Mouse (Mus musculus): Measurements from ENCODE around the gene Tmem91. TPM values are rescaled to one million over a fixed set of nuclear protein-coding genes. Genes with fewer than 3 reads are reported as not detected.

Gene Tmem91
- polyA plus RNA-seq (2014; fragmentation: Illumina TruSeq; extraction: RNeasy Lipid Tissue Mini Kit (QIAGEN cat#74804); ENCODE audit: low replicate concordance): not detected

GRCm38 (mm10) chr7:25674719-25675300 lies at the start of gene Tmem91:
Gene Tmem91 (minus strand): TSS chr7:25675166.

DNA sequence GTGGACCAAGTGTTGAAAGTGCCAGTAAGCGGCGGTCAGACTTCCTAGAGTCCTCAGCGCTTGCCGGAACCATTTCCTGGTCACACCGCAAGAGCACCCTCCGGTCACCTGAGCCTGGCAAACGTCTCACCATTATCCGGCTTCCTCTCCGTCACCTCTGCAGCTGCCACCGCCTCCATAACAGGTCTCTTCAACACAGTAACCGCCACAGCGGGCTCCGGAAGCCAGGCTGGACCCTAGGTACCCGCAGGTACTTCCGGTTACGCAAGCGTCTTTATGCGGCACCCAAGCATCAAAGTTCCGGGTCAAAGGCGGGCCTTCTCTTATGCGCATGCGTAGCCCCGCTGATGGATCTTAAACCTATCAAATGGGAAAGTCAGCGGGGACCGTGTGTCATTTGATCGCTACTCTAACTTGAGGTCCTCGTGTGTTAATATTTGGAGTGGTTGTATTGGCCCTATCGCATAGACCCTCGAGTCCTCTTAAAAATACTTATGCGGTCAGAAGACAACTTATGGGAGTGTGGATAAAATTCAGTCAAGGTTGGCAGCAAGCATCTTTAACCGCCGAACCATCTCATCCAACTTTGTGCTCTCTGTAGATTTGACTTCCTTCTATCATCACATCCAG lies 43.9 kb upstream of the Tmem91 start, which contains the start of gene Ccdc97:
Gene Ccdc97 (minus strand): TSS at position 301 of the 630 bp plus-strand sequence.

GRCm38 (mm10) chr7:25686680-25687531 lies 11.9 kb upstream of the Tmem91 start, which contains the start of gene Tgfb1:
Gene Tgfb1 (plus strand): TSS chr7:25687002.

GRCm38 (mm10) chr7:25680514-25681258 lies 5.7 kb upstream of the Tmem91 start, which contains the start of gene B9d2:
Gene B9d2 (plus strand): TSS chr7:25680780.

GRCm38 (mm10) chr7:25658657-25659472 lies 16.1 kb downstream of the Tmem91 start, which contains the start of the genes Bckdha and Exosc5:
Gene Bckdha (minus strand): TSS chr7:25658981.
Gene Exosc5 (plus strand): TSS chr7:25659164.

GRCm38 (mm10) chr7:25626509-25627430 lies 48.2 kb downstream of the Tmem91 start, which contains the start of gene B3gnt8:
Gene B3gnt8 (plus strand): TSS chr7:25626654.

Other genes starting within 250 kb of the Tmem91 start
- 423 TPM for gene Ceacam1, start 197.6 kb downstream of the Tmem91 start, polyA plus RNA-seq (2014; fragmentation: Illumina TruSeq; extraction: RNeasy Lipid Tissue Mini Kit (QIAGEN cat#74804); ENCODE audit: low replicate concordance)
- gene Ceacam2, start 135.3 kb downstream of the Tmem91 start, polyA plus RNA-seq (2014; fragmentation: Illumina TruSeq; extraction: RNeasy Lipid Tissue Mini Kit (QIAGEN cat#74804); ENCODE audit: low replicate concordance): 0.71 TPM
- gene Erich4, start 59.3 kb downstream of the Tmem91 start, polyA plus RNA-seq (2014; fragmentation: Illumina TruSeq; extraction: RNeasy Lipid Tissue Mini Kit (QIAGEN cat#74804); ENCODE audit: low replicate concordance): 3.4 TPM
- gene Dmac2, start 55.8 kb downstream of the Tmem91 start, polyA plus RNA-seq (2014; fragmentation: Illumina TruSeq; extraction: RNeasy Lipid Tissue Mini Kit (QIAGEN cat#74804); ENCODE audit: low replicate concordance): 32.4 TPM
- not detected for gene B3gnt8, start 48.5 kb downstream of the Tmem91 start, polyA plus RNA-seq (2014; fragmentation: Illumina TruSeq; extraction: RNeasy Lipid Tissue Mini Kit (QIAGEN cat#74804); ENCODE audit: low replicate concordance)
- not detected for gene Bckdha, start 16.2 kb downstream of the Tmem91 start, polyA plus RNA-seq (2014; fragmentation: Illumina TruSeq; extraction: RNeasy Lipid Tissue Mini Kit (QIAGEN cat#74804); ENCODE audit: low replicate concordance)
- 0.89 TPM for gene Exosc5, start 16.0 kb downstream of the Tmem91 start, polyA plus RNA-seq (2014; fragmentation: Illumina TruSeq; extraction: RNeasy Lipid Tissue Mini Kit (QIAGEN cat#74804); ENCODE audit: low replicate concordance)
- gene B9d2, start 5.6 kb upstream of the Tmem91 start, polyA plus RNA-seq (2014; fragmentation: Illumina TruSeq; extraction: RNeasy Lipid Tissue Mini Kit (QIAGEN cat#74804); ENCODE audit: low replicate concordance): not detected
- 0.52 TPM for gene Tgfb1, start 11.8 kb upstream of the Tmem91 start, polyA plus RNA-seq (2014; fragmentation: Illumina TruSeq; extraction: RNeasy Lipid Tissue Mini Kit (QIAGEN cat#74804); ENCODE audit: low replicate concordance)
- 0.56 TPM for gene Ccdc97, start 43.9 kb upstream of the Tmem91 start, polyA plus RNA-seq (2014; fragmentation: Illumina TruSeq; extraction: RNeasy Lipid Tissue Mini Kit (QIAGEN cat#74804); ENCODE audit: low replicate concordance)
- gene Hnrnpul1, start 79.6 kb upstream of the Tmem91 start, polyA plus RNA-seq (2014; fragmentation: Illumina TruSeq; extraction: RNeasy Lipid Tissue Mini Kit (QIAGEN cat#74804); ENCODE audit: low replicate concordance): 29.2 TPM
- 12.1 TPM for gene Axl, start 113.5 kb upstream of the Tmem91 start, polyA plus RNA-seq (2014; fragmentation: Illumina TruSeq; extraction: RNeasy Lipid Tissue Mini Kit (QIAGEN cat#74804); ENCODE audit: low replicate concordance)
- gene Cyp2s1, start 141.7 kb upstream of the Tmem91 start, polyA plus RNA-seq (2014; fragmentation: Illumina TruSeq; extraction: RNeasy Lipid Tissue Mini Kit (QIAGEN cat#74804); ENCODE audit: low replicate concordance): 7.0 TPM
- gene Cyp2b10, start 222.5 kb upstream of the Tmem91 start, polyA plus RNA-seq (2014; fragmentation: Illumina TruSeq; extraction: RNeasy Lipid Tissue Mini Kit (QIAGEN cat#74804); ENCODE audit: low replicate concordance): 600 TPM

All from small intestine, adult 10 weeks (tissue).